Comparison of ENCODE assay signal across 11 mouse cellular contexts in genomic region chr14:76033221-76033637, GRCm38 (mm10). TPM values are rescaled to one million over a fixed set of nuclear protein-coding genes. Genes with fewer than 3 reads are reported as not detected.
A peak's percentile ranks its signal among the peaks of the same experiment; 100 is the strongest.
DNase-seq lines count a peak whose midpoint lies in the region; ATAC-seq lines count a peak whose summit lies in the region.
"Had no signal": no experiment of that assay in that cellular context is flagged by ENCODE, and none has a peak within 500 bp of the region (broad histone marks: within the 10 kb centered on the region; RNA-seq: fewer than 3 reads in every experiment).

No protein-coding gene starts in this region.

- peak; percentile 80 for ATAC-seq in forebrain, embryonic 15.5 days (replicated peaks)
- ATAC-seq in limb, embryonic 12.5 days (ENCODE audit: insufficient number of reproducible peaks, insufficient read depth, low FRiP score, low TSS enrichment, low read depth), result no peak
- ATAC-seq in neural tube, embryonic 14.5 days (ENCODE audit: low read depth), result peak; percentile 85
- no peak for ATAC-seq in inflammation-experienced regulatory T-cells, adult 6 months

- H3K9ac ChIP-seq in forebrain, embryonic 15.5 days (replicated peaks), result peak overlapping the region; percentile 20; the same call in 1 of the 2 replicates
- no peak overlapping the region for H3K9ac ChIP-seq in limb, embryonic 12.5 days (replicated peaks)
- H3K9ac ChIP-seq in neural tube, embryonic 14.5 days (replicated peaks; ENCODE audit: low read depth, low read length), result no peak overlapping the region
- H3K9ac ChIP-seq: heart, embryonic 15.5 days had no signal

- H3K9me3 ChIP-seq in forebrain, embryonic 15.5 days, result no peaks in the 10 kb centered on the region
- H3K9me3 ChIP-seq in limb, embryonic 12.5 days, result no peaks in the 10 kb centered on the region
- H3K9me3 ChIP-seq in neural tube, embryonic 14.5 days (ENCODE audit: control insufficient read depth, low read length), result no peaks in the 10 kb centered on the region
- H3K9me3 ChIP-seq: heart, embryonic 15.5 days had no signal

- DNase-seq in embryo, embryonic 9.5 days (ENCODE audit: extremely low spot score), result peak; percentile 28
- DNase-seq in thymus, postnatal 14 days, result no peak
- no peak for DNase-seq in heart, postnatal 10 days
- DNase-seq: cerebellum, adult 2 months; lung, postnatal 10 days; spleen, adult 18-20 months had no signal

- intact Hi-C loops in heart, postnatal 10 days (cut with DNase I), result no loop called here

- H3K27me3 ChIP-seq in forebrain, embryonic 15.5 days, result no peaks in the 10 kb centered on the region
- no peaks in the 10 kb centered on the region for H3K27me3 ChIP-seq in limb, embryonic 12.5 days
- H3K27me3 ChIP-seq in neural tube, embryonic 14.5 days (ENCODE audit: control insufficient read depth, insufficient read depth, low read length), result no peaks in the 10 kb centered on the region
- H3K27me3 ChIP-seq: heart, embryonic 15.5 days had no signal

- no peaks in the 10 kb centered on the region for H3K36me3 ChIP-seq in forebrain, embryonic 15.5 days
- H3K36me3 ChIP-seq in limb, embryonic 12.5 days, result no peaks in the 10 kb centered on the region
- no peaks in the 10 kb centered on the region for H3K36me3 ChIP-seq in neural tube, embryonic 14.5 days (ENCODE audit: control insufficient read depth, insufficient read depth, low read length)
- H3K36me3 ChIP-seq: heart, embryonic 15.5 days had no signal

- peaks cover 41% of the 10 kb centered on the region for H3K4me1 ChIP-seq in forebrain, embryonic 15.5 days
- peaks cover 29% of the 10 kb centered on the region for H3K4me1 ChIP-seq in limb, embryonic 12.5 days (replicated peaks)
- H3K4me1 ChIP-seq in neural tube, embryonic 14.5 days (ENCODE audit: control insufficient read depth, insufficient read depth, low read length), result peaks cover 18% of the 10 kb centered on the region

- WGBS in forebrain, embryonic 15.5 days, result under 1% methylated on average over 7 of the region's 7 CpGs
- WGBS in limb, embryonic 12.5 days, result 15% methylated on average over 7 of the region's 7 CpGs
- 9% methylated on average over 7 of the region's 7 CpGs for WGBS in neural tube, embryonic 14.5 days

- no peak overlapping the region for H3K4me3 ChIP-seq in forebrain, embryonic 15.5 days
- H3K4me3 ChIP-seq in limb, embryonic 12.5 days (replicated peaks), result no peak overlapping the region
- no peak overlapping the region for H3K4me3 ChIP-seq in neural tube, embryonic 14.5 days (ENCODE audit: low read depth, low read length)
- H3K4me3 ChIP-seq: heart, embryonic 15.5 days had no signal

- H3K27ac ChIP-seq in forebrain, embryonic 15.5 days (replicated peaks), result peak overlapping the region; percentile 94
- H3K27ac ChIP-seq in limb, embryonic 12.5 days, result 0 out of 2 replicates have a peak overlapping the region, but pooled peaks have one; percentile 50
- peak overlapping the region; percentile 81 for H3K27ac ChIP-seq in neural tube, embryonic 14.5 days (ENCODE audit: low read depth, low read length)
- H3K27ac ChIP-seq: heart, embryonic 15.5 days had no signal

- H3K4me2 ChIP-seq in forebrain, embryonic 15.5 days (replicated peaks), result peak overlapping the region; percentile 25; the same call in 1 of the 2 replicates
- peak overlapping the region; percentile 40 for H3K4me2 ChIP-seq in limb, embryonic 12.5 days
- H3K4me2 ChIP-seq in neural tube, embryonic 14.5 days (ENCODE audit: low read depth, low read length), result 0 out of 2 replicates have a peak overlapping the region, but pooled peaks have one; percentile 20
- H3K4me2 ChIP-seq: heart, embryonic 15.5 days had no signal

RNA-seq across cellular contexts. Expression of gene Gtf2f2, which starts 22.6 kb away (rescaled TPM):
- 47.4 and 51.7 TPM in 2 replicates for polyA plus RNA-seq in forebrain, embryonic 15.5 days (2015; fragmentation: Nextera tagmentation; extraction: Ambion mirVana)
- 52.5 and 52.8 TPM in 2 replicates for polyA plus RNA-seq in limb, embryonic 12.5 days (2016; fragmentation: Nextera tagmentation; extraction: Ambion mirVana)
- 40.5 and 47.7 TPM in 2 replicates for polyA plus RNA-seq in neural tube, embryonic 14.5 days (2014; fragmentation: Nextera tagmentation; extraction: Ambion mirVana)
- total RNA-seq in heart, postnatal 10 days (2021), result 10 to 100 TPM; 17.7 to 21.1 TPM
- polyA plus RNA-seq in inflammation-experienced regulatory T-cells, adult 6 months (2017; shearing (Covaris generic)), result 10 to 100 TPM; 41.4 to 54.9 (median 48.8) TPM

Comparison
In these comparisons a context has a peak if more than half of its experiments do, and no peak if none do; other contexts are left out.
1. ATAC-seq: peak in forebrain, embryonic 15.5 days (single experiment) and neural tube, embryonic 14.5 days (single experiment); none in limb, embryonic 12.5 days (single experiment) and inflammation-experienced regulatory T-cells, adult 6 months (single experiment).
2. Peak in every context shown above with its lines, with median percentiles within 50 percentile points of each other: H3K27ac ChIP-seq and H3K4me2 ChIP-seq.